Mouse (Mus musculus): ENCODE measurements around the gene Rhbg.

Rhbg gene

GRCm38 (mm10) chr3:88208226-88208720 lies 46.2 kb downstream of the Rhbg start:
- no peak for DNase-seq (ENCODE audit: low read depth, low spot score)

GRCm38 (mm10) chr3:88207451-88208100 lies 46.9 kb downstream of the Rhbg start:
- DNase-seq (ENCODE audit: low read depth, low spot score) = no peak

- DNase-seq (ENCODE audit: low read depth, low spot score) = no peak
Measured at GRCm38 (mm10) chr3:88206901-88207371, 47.6 kb downstream of the Rhbg start.

GRCm38 (mm10) chr3:88206500-88206899 lies 48.0 kb downstream of the Rhbg start:
- DNase-seq (ENCODE audit: low read depth, low spot score) = no peak

- DNase-seq (ENCODE audit: low read depth, low spot score) = no peak
Measured at GRCm38 (mm10) chr3:88205563-88206491, 48.7 kb downstream of the Rhbg start.

- no peak for DNase-seq (ENCODE audit: low read depth, low spot score)
Measured at GRCm38 (mm10) chr3:88205176-88205562, 49.3 kb downstream of the Rhbg start.

GRCm38 (mm10) chr3:88204751-88205150 lies 49.8 kb downstream of the Rhbg start:
- DNase-seq (ENCODE audit: low read depth, low spot score) = no peak

- DNase-seq (ENCODE audit: low read depth, low spot score) = no peak
Measured at GRCm38 (mm10) chr3:88203999-88204700, 50.4 kb downstream of the Rhbg start.

GRCm38 (mm10) chr3:88203456-88203855 lies 51.1 kb downstream of the Rhbg start:
- no peak for DNase-seq (ENCODE audit: low read depth, low spot score)

- DNase-seq (ENCODE audit: low read depth, low spot score) = no peak
Measured at GRCm38 (mm10) chr3:88202986-88203385, 51.5 kb downstream of the Rhbg start.

GRCm38 (mm10) chr3:88201640-88202039 lies 52.9 kb downstream of the Rhbg start:
- no peak for DNase-seq (ENCODE audit: low read depth, low spot score)

GRCm38 (mm10) chr3:88200972-88201330 lies 53.6 kb downstream of the Rhbg start:
- DNase-seq (ENCODE audit: low read depth, low spot score) = no peak

GRCm38 (mm10) chr3:88200161-88200971 lies 54.1 kb downstream of the Rhbg start:
- no peak for DNase-seq (ENCODE audit: low read depth, low spot score)

GRCm38 (mm10) chr3:88199541-88200110 lies 54.9 kb downstream of the Rhbg start:
- DNase-seq (ENCODE audit: low read depth, low spot score) = no peak

- DNase-seq (ENCODE audit: low read depth, low spot score) = no peak
Measured at GRCm38 (mm10) chr3:88198505-88199020, 55.9 kb downstream of the Rhbg start.

GRCm38 (mm10) chr3:88197741-88198504 lies 56.6 kb downstream of the Rhbg start:
- DNase-seq (ENCODE audit: low read depth, low spot score) = no peak

All from WW6 (cell line).